Mouse (Mus musculus) liver, postnatal 0 days (tissue): ENCODE results near the gene Fermt3. TPM values are rescaled to one million over a fixed set of nuclear protein-coding genes. Genes with fewer than 3 reads are reported as not detected.

Experiments
- ATAC-seq: fragments of 200-750 bp; cut with Nextera tagmentation; 2 replicates; pipeline ENCODE4 v1.8.0; 2017; ENCODE audit warnings: mild to moderate bottlenecking, moderate library complexity
- DNase-seq: peaks from one replicate; pipeline ENCODE4 v3.0.0-alpha.2; 2016
- H3K27ac ChIP-seq: fragments of 300-500 bp; sonication (generic); 2 replicates; pipeline ENCODE4 v1.5.1; 2014; ENCODE audit warnings: antibody characterized with exemption, moderate library complexity, mild to moderate bottlenecking, low read depth
- H3K27me3 ChIP-seq: fragments of 300-500 bp; sonication (generic); 2 replicates; pipeline ENCODE4 v1.6.1; 2014; ENCODE audit warnings: low read length, control low read depth, mixed read lengths; ENCODE audit not compliant: insufficient read depth
- H3K36me3 ChIP-seq: fragments of 300-500 bp; sonication (generic); replicated peaks from 2 replicates; pipeline ENCODE4 v1.6.1; 2014; ENCODE audit warnings: mild to moderate bottlenecking, control low read depth, low read length, moderate library complexity, mixed read lengths; ENCODE audit not compliant: insufficient read depth
- H3K4me1 ChIP-seq: fragments of 300-500 bp; sonication (generic); 2 replicates; pipeline ENCODE4 v1.6.1; 2014; ENCODE audit warnings: antibody characterized with exemption, mild to moderate bottlenecking, control low read depth; ENCODE audit not compliant: insufficient read depth
- H3K4me2 ChIP-seq: fragments of 300-500 bp; sonication (generic); 2 replicates; pipeline ENCODE4 v1.6.1; 2014; ENCODE audit warnings: low read depth, mild to moderate bottlenecking, low read length, moderate library complexity, mixed read lengths
- H3K4me3 ChIP-seq: fragments of 300-500 bp; sonication (generic); 2 replicates; pipeline ENCODE4 v1.5.1; 2014; ENCODE audit warnings: low read depth, low read length
- H3K9ac ChIP-seq: fragments of 300-500 bp; sonication (generic); replicated peaks from 2 replicates; pipeline ENCODE4 v1.6.1; 2014; ENCODE audit warnings: mild to moderate bottlenecking, moderate library complexity
- H3K9me3 ChIP-seq: fragments of 300-500 bp; sonication (generic); 2 replicates; pipeline ENCODE4 v1.6.1; 2016; ENCODE audit warnings: mild to moderate bottlenecking, control low read depth, low read length, mixed read lengths
- CTCF ChIP-seq: sonication (generic); IDR thresholded peaks from 2 replicates; pipeline ENCODE4 v1.5.1; 2016; ENCODE audit warnings: antibody characterized with exemption, low read depth
- EP300 ChIP-seq: IDR thresholded peaks from 2 replicates; pipeline ENCODE4 v1.6.1; 2016; ENCODE audit warnings: antibody characterized with exemption, low read depth, mild to moderate bottlenecking
- WGBS: fragments of 180-500 bp; shearing (Covaris S2); extraction: QIAGEN DNeasy Blood & Tissue Kit; methylation state at CpG from one replicate; pipeline ENCODE4 v1.1.7; 2014; ENCODE audit not compliant: insufficient replicate concordance; 5-methylcytosine and 5-hydroxymethylcytosine counted together
- polyA plus RNA-seq: library from polyadenylated mRNA; unstranded; fragments of >200 nt; fragmentation: Nextera tagmentation; extraction: Ambion mirVana; gene quantifications from 2 replicates; pipeline ENCODE4 v1.2.1, GENCODE M21; 2015

Gene Fermt3
- polyA plus RNA-seq, 1 experiment from 2014 or later, result 70.2 TPM

- Histone ChIP-seq H3K9me3 (no peaks in the 10 kb centered on the region), H3K27me3 (no peaks in the 10 kb centered on the region), H3K4me2 (no peak overlapping the region), H3K36me3 (peaks cover 4% of the 10 kb centered on the region), H3K9ac (no peak overlapping the region), H3K4me3 (no peak overlapping the region), H3K27ac (no peak overlapping the region), H3K4me1 (peaks cover 24% of the 10 kb centered on the region)
- no peak for ATAC-seq
- no peak for DNase-seq
- 90% methylated on average over 5 of the region's 5 CpGs for WGBS
- TF ChIP-seq EP300, result no peak
- no peak for TF ChIP-seq CTCF
Observed at GRCm38 (mm10) chr19:6949532-6949931, 69.7 kb downstream of the Fermt3 start.

Other genes with a start within 250 kb of the Fermt3 start
- gene Rps6ka4, start 178.8 kb downstream of the Fermt3 start, polyA plus RNA-seq, result 4.2 and 5.2 TPM in 2 replicates
- 2.6 and 2.8 TPM in 2 replicates for gene Ccdc88b, start 161.3 kb downstream of the Fermt3 start, polyA plus RNA-seq
- gene Trmt112, start 109.8 kb downstream of the Fermt3 start, polyA plus RNA-seq, result 67.1 and 68.6 TPM in 2 replicates
- gene Prdx5, start 109.4 kb downstream of the Fermt3 start, polyA plus RNA-seq, result 371 and 389 TPM in 2 replicates
- 7.7 and 8.2 TPM in 2 replicates for gene Esrra, start 97.7 kb downstream of the Fermt3 start, polyA plus RNA-seq
- 0.81 TPM in 2 replicates for gene Catsperz, start 94.1 kb downstream of the Fermt3 start, polyA plus RNA-seq
- 0.06 and 0.09 TPM in 2 replicates for gene Kcnk4, start 85.0 kb downstream of the Fermt3 start, polyA plus RNA-seq
- 29.9 and 30.6 TPM in 2 replicates for gene Bad, start 77.6 kb downstream of the Fermt3 start, polyA plus RNA-seq
- 8.9 and 10.2 TPM in 2 replicates for gene Gpr137, start 77.0 kb downstream of the Fermt3 start, polyA plus RNA-seq
- 48.3 and 57.2 TPM in 2 replicates for gene Ppp1r14b, start 44.5 kb downstream of the Fermt3 start, polyA plus RNA-seq
- 3.5 and 3.6 TPM in 2 replicates for gene Plcb3, start 43.0 kb downstream of the Fermt3 start, polyA plus RNA-seq
- gene Fkbp2, start 39.0 kb downstream of the Fermt3 start, polyA plus RNA-seq, result 78.5 and 79.0 TPM in 2 replicates
- gene Vegfb, start 31.8 kb downstream of the Fermt3 start, polyA plus RNA-seq, result 11.9 and 13.7 TPM in 2 replicates
- gene Dnajc4, start 26.9 kb downstream of the Fermt3 start, polyA plus RNA-seq, result 10.9 and 11.2 TPM in 2 replicates
- 11.6 and 14.5 TPM in 2 replicates for gene Nudt22, start 23.4 kb downstream of the Fermt3 start, polyA plus RNA-seq
- gene Trpt1, start 23.3 kb downstream of the Fermt3 start, polyA plus RNA-seq, result 2.9 and 4.1 TPM in 2 replicates
- gene Stip1, start 20.5 kb upstream of the Fermt3 start, polyA plus RNA-seq, result 47.2 and 51.4 TPM in 2 replicates
- 11.7 and 14.9 TPM in 2 replicates for gene Macrod1, start 37.3 kb upstream of the Fermt3 start, polyA plus RNA-seq
- 0.12 and 0.21 TPM in 2 replicates for gene Flrt1, start 86.3 kb upstream of the Fermt3 start, polyA plus RNA-seq
- 55.0 and 57.9 TPM in 2 replicates for gene Otub1, start 186.8 kb upstream of the Fermt3 start, polyA plus RNA-seq
- gene Cox8a, start 198.1 kb upstream of the Fermt3 start, polyA plus RNA-seq, result 1,162 and 1,195 TPM in 2 replicates
- gene Naa40, start 221.7 kb upstream of the Fermt3 start, polyA plus RNA-seq, result 14.7 and 16.5 TPM in 2 replicates
- gene Rcor2, start 247.9 kb upstream of the Fermt3 start, polyA plus RNA-seq, result 0.62 and 0.67 TPM in 2 replicates